Mouse (Mus musculus): ENCODE measurements around the gene Mxra8. TPM values are rescaled to one million over a fixed set of nuclear protein-coding genes. Genes with fewer than 3 reads are reported as not detected.
A peak's percentile ranks its signal among the peaks of the same experiment; 100 is the strongest.

Mxra8 gene
- polyA plus RNA-seq, 1 experiment from 2014 or later = 23.4 TPM

- 85% methylated on average over 4 of the region's 4 CpGs for WGBS
These were observed 21.9 kb upstream of the Mxra8 start for GRCm38 (mm10) chr4:155817533-155817932.

GRCm38 (mm10) chr4:155821025-155821424 is 18.5 kb upstream of the Mxra8 start:
- Histone ChIP-seq H3K4me1 (no peaks in the 10 kb centered on the region), H3K9me3 (no peaks in the 10 kb centered on the region), H3K4me2 (no peak overlapping the region), H3K4me3 (no peak overlapping the region), H3K27me3 (replicated peaks) (no peaks in the 10 kb centered on the region), H3K36me3 (replicated peaks) (peaks cover 80% of the 10 kb centered on the region), H3K27ac (no peak overlapping the region), H3K9ac (no peak overlapping the region)
- 80% methylated on average over 7 of the region's 7 CpGs for WGBS
- ATAC-seq (replicated peaks) = no peak

More at GRCm38 (mm10) chr4:155817533-155817932, 21.9 kb upstream of the Mxra8 start:
- H3K9ac ChIP-seq = no peak overlapping the region
- ATAC-seq (replicated peaks) = no peak
- H3K36me3 ChIP-seq (replicated peaks) = peaks cover 56% of the 10 kb centered on the region
- no peaks in the 10 kb centered on the region for H3K9me3 ChIP-seq
- H3K4me3 ChIP-seq = no peak overlapping the region
- H3K27me3 ChIP-seq (replicated peaks) = no peaks in the 10 kb centered on the region
- no peak overlapping the region for H3K27ac ChIP-seq
- H3K4me2 ChIP-seq = no peak overlapping the region
- H3K4me1 ChIP-seq = peaks cover 18% of the 10 kb centered on the region

GRCm38 (mm10) chr4:155823443-155823842 is 16.0 kb upstream of the Mxra8 start:
- 96% methylated on average over 16 of the region's 16 CpGs for WGBS
- Histone ChIP-seq H3K4me1 (no peaks in the 10 kb centered on the region), H3K4me2 (no peak overlapping the region), H3K27me3 (replicated peaks) (no peaks in the 10 kb centered on the region), H3K4me3 (no peak overlapping the region), H3K27ac (no peak overlapping the region), H3K36me3 (replicated peaks) (peaks cover 72% of the 10 kb centered on the region), H3K9ac (no peak overlapping the region), H3K9me3 (no peaks in the 10 kb centered on the region)
- no peak for ATAC-seq (replicated peaks)

- peaks cover 29% of the 10 kb centered on the region for H3K4me1 ChIP-seq
- no peak overlapping the region for H3K4me3 ChIP-seq
- ATAC-seq (replicated peaks) = no peak
- no peak overlapping the region for H3K4me2 ChIP-seq
- no peaks in the 10 kb centered on the region for H3K9me3 ChIP-seq
- no peaks in the 10 kb centered on the region for H3K27me3 ChIP-seq (replicated peaks)
- peaks cover 12% of the 10 kb centered on the region for H3K36me3 ChIP-seq (replicated peaks)
- 92% methylated on average over 4 of the region's 4 CpGs for WGBS
- no peak overlapping the region for H3K9ac ChIP-seq
- no peak overlapping the region for H3K27ac ChIP-seq
These were observed 9.6 kb upstream of the Mxra8 start for GRCm38 (mm10) chr4:155829866-155830265.

GRCm38 (mm10) chr4:155830596-155830995 is 8.9 kb upstream of the Mxra8 start:
- 56% methylated on average over 8 of the region's 8 CpGs for WGBS
- peak overlapping the region; percentile 87 for H3K4me2 ChIP-seq
- peak overlapping the region; percentile 58; the same call in 1 of the 2 replicates for H3K4me3 ChIP-seq
- H3K27ac ChIP-seq = peak overlapping the region; percentile 89
- H3K9me3 ChIP-seq = no peaks in the 10 kb centered on the region
- peaks cover 29% of the 10 kb centered on the region for H3K4me1 ChIP-seq
- no peak overlapping the region for H3K9ac ChIP-seq
- ATAC-seq (replicated peaks) = no peak
- H3K27me3 ChIP-seq (replicated peaks) = no peaks in the 10 kb centered on the region
- 0 out of 2 replicates have a peak, but pooled peaks cover 6% of the 10 kb centered on the region for H3K36me3 ChIP-seq (replicated peaks)

- WGBS = under 1% methylated on average over 49 of the region's 49 CpGs
- Histone ChIP-seq H3K9ac (peak within 1 kb of the TSS; percentile 72), H3K4me1 (peaks cover 29% of the 10 kb centered on the region), H3K27ac (peak within 1 kb of the TSS; percentile 89), H3K27me3 (replicated peaks) (no peaks in the 10 kb centered on the region), H3K4me3 (peak within 1 kb of the TSS; percentile 58), H3K4me2 (peak within 1 kb of the TSS; percentile 87), H3K36me3 (replicated peaks) (0 out of 2 replicates have a peak, but pooled peaks cover 5% of the 10 kb centered on the region), H3K9me3 (no peaks in the 10 kb centered on the region)
- ATAC-seq (replicated peaks) = peak; percentile 94
These were observed 8.2 kb upstream of the Mxra8 start, which contains the start of gene Aurkaip1 for GRCm38 (mm10) chr4:155831205-155831766. Gene Aurkaip1 (plus strand): TSS chr4:155831272.

GRCm38 (mm10) chr4:155831831-155832230 is 7.6 kb upstream of the Mxra8 start:
- Histone ChIP-seq H3K27me3 (replicated peaks) (no peaks in the 10 kb centered on the region), H3K27ac (peak overlapping the region; percentile 89), H3K9ac (peak overlapping the region; percentile 72), H3K4me2 (peak overlapping the region; percentile 87), H3K36me3 (replicated peaks) (0 out of 2 replicates have a peak, but pooled peaks cover 5% of the 10 kb centered on the region), H3K4me1 (peaks cover 29% of the 10 kb centered on the region), H3K4me3 (peak overlapping the region; percentile 58), H3K9me3 (no peaks in the 10 kb centered on the region)
- no peak; the same call in 1 of the 2 replicates for ATAC-seq (replicated peaks)
- under 1% methylated on average over 25 of the region's 25 CpGs for WGBS

GRCm38 (mm10) chr4:155832321-155832720 is 7.2 kb upstream of the Mxra8 start:
- ATAC-seq (replicated peaks) = no peak
- Histone ChIP-seq H3K36me3 (replicated peaks) (0 out of 2 replicates have a peak, but pooled peaks cover 5% of the 10 kb centered on the region), H3K4me1 (peaks cover 29% of the 10 kb centered on the region), H3K27ac (no peak overlapping the region), H3K4me3 (peak overlapping the region; percentile 58), H3K9me3 (no peaks in the 10 kb centered on the region), H3K9ac (peak overlapping the region; percentile 72), H3K4me2 (peak overlapping the region; percentile 87), H3K27me3 (replicated peaks) (no peaks in the 10 kb centered on the region)
- 57% methylated on average over 10 of the region's 10 CpGs for WGBS

- Histone ChIP-seq H3K27ac (no peak overlapping the region), H3K4me1 (peaks cover 29% of the 10 kb centered on the region), H3K9me3 (no peaks in the 10 kb centered on the region), H3K27me3 (replicated peaks) (no peaks in the 10 kb centered on the region), H3K9ac (no peak overlapping the region), H3K4me2 (no peak overlapping the region), H3K4me3 (no peak overlapping the region), H3K36me3 (replicated peaks) (no peaks in the 10 kb centered on the region)
- ATAC-seq (replicated peaks) = no peak
- WGBS = 87% methylated on average over 4 of the region's 4 CpGs
These were observed 6.2 kb upstream of the Mxra8 start for GRCm38 (mm10) chr4:155833234-155833633.

- 0 out of 2 replicates have a peak, but pooled peaks have one; percentile 16 for ATAC-seq (replicated peaks)
- no peak overlapping the region for H3K4me2 ChIP-seq
- H3K4me3 ChIP-seq = no peak overlapping the region
- H3K27ac ChIP-seq = peak overlapping the region; percentile 39; the same call in 1 of the 2 replicates
- H3K4me1 ChIP-seq = peaks cover 29% of the 10 kb centered on the region
- H3K9ac ChIP-seq = no peak overlapping the region
- H3K9me3 ChIP-seq = no peaks in the 10 kb centered on the region
- H3K27me3 ChIP-seq (replicated peaks) = no peaks in the 10 kb centered on the region
- H3K36me3 ChIP-seq (replicated peaks) = no peaks in the 10 kb centered on the region
- 33% methylated on average over 2 of the region's 2 CpGs for WGBS
These were observed 5.6 kb upstream of the Mxra8 start for GRCm38 (mm10) chr4:155833836-155834235.

- Histone ChIP-seq H3K4me1 (peaks cover 31% of the 10 kb centered on the region), H3K36me3 (replicated peaks) (no peaks in the 10 kb centered on the region), H3K27ac (no peak overlapping the region), H3K9me3 (no peaks in the 10 kb centered on the region), H3K4me2 (no peak overlapping the region), H3K9ac (no peak overlapping the region), H3K4me3 (no peak overlapping the region), H3K27me3 (replicated peaks) (peaks cover 19% of the 10 kb centered on the region)
- 82% methylated on average over 11 of the region's 11 CpGs for WGBS
- ATAC-seq (replicated peaks) = no peak
These were observed 2.0 kb upstream of the Mxra8 start for GRCm38 (mm10) chr4:155837404-155838010.

GRCm38 (mm10) chr4:155838187-155839153 is 1.0 kb upstream of the Mxra8 start:
- Histone ChIP-seq H3K36me3 (replicated peaks) (no peaks in the 10 kb centered on the region), H3K9me3 (no peaks in the 10 kb centered on the region), H3K27ac (no peak overlapping the region), H3K4me2 (no peak overlapping the region), H3K9ac (no peak overlapping the region), H3K27me3 (replicated peaks) (peaks cover 22% of the 10 kb centered on the region), H3K4me3 (no peak overlapping the region), H3K4me1 (peaks cover 22% of the 10 kb centered on the region)
- ATAC-seq (replicated peaks) = no peak
- 55% methylated on average over 8 of the region's 8 CpGs for WGBS

Measured in midbrain, embryonic 15.5 days (tissue).